ENCODE assay signal across 24 mouse cellular contexts in the genomic region with DNA sequence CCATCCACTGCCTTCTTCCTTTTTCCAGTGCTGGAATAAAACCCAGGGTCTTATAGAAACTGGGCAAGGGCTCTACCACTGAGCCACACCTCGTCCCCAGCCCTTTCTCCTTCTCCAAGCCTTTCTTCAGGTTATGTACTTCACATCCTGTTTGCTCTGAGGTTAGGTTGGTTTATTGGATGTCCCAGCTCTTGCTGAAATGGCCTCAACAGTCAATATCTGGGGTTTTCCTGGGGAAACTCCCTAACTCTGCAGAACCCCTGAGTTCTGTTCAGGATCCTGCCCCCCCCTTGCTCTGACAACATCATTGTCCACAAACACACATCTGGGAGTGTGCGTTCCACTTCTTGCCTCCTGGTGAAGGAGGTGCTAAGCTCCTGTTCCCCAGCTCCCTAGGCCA. TPM values are rescaled to one million over a fixed set of nuclear protein-coding genes. Genes with fewer than 3 reads are reported as not detected.
"Had no signal": no experiment of that assay in that cellular context is flagged by ENCODE, and none has a peak within 500 bp of the region (broad histone marks: within the 10 kb centered on the region; RNA-seq: fewer than 3 reads in every experiment).

No protein-coding gene starts in this region.

RNA-seq across cellular contexts. Expression of a gene that starts 26.6 kb away (rescaled TPM):
- polyA plus RNA-seq: heart, embryonic 10.5 days; heart, embryonic 11.5 days; heart, embryonic 12.5 days; heart, embryonic 13.5 days; heart, embryonic 14.5 days; heart, embryonic 15.5 days; heart, embryonic 16.5 days; heart, postnatal 0 days; hindbrain, embryonic 10.5 days; hindbrain, embryonic 11.5 days; hindbrain, embryonic 12.5 days; hindbrain, embryonic 13.5 days; hindbrain, embryonic 14.5 days; hindbrain, embryonic 15.5 days; hindbrain, embryonic 16.5 days; hindbrain, postnatal 0 days; intestine, embryonic 14.5 days; intestine, embryonic 15.5 days; intestine, embryonic 16.5 days; kidney, embryonic 14.5 days; kidney, embryonic 15.5 days; kidney, embryonic 16.5 days; kidney, postnatal 0 days; large intestine, adult 2 months had no signal
